ENCODE assay signal across 8 mouse cellular contexts in the genomic region with DNA sequence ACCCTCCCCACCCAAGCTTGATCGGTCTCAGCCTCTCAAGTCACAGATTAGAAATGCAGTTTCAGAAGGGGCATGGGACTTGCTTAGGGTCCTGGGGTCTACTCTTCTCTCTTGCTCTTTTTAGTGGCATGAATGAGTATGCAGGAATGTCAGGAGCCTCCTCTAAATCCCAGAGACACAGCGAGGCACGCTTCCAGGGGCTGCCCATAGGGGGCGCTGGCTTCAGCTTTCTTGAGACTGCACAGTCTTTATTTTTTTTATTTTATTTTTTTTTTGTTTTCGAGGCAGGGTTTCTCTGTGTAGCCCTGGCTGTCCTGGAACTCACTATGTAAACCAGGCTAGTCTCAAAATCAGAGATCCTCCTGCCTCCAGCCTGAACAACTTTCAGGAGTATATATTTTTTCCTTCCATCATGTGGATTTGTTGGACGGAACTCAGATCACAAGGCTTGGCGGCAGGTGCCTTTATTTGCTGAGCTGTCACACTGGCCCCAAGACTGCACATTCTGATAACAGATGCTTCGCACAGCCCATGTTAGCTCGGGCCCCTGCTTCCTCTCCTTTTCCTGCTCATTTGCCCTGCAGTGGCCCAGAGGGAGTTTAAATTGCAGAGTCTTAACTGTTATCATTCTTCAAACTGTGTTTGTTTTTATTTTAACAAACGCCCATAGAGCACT. TPM values are rescaled to one million over a fixed set of nuclear protein-coding genes. Genes with fewer than 3 reads are reported as not detected.
DNase-seq lines count a peak whose midpoint lies in the region; ATAC-seq and TF ChIP-seq lines count a peak whose summit lies in the region.

No protein-coding gene starts in this region.

- peak; percentile 39 to 59 for DNase-seq in adrenal gland, postnatal 36 days
- DNase-seq in adrenal gland, adult 18-20 months (ENCODE audit: low spot score in 2 of 2): no peak
- DNase-seq in left cerebral cortex, adult 18-20 months (ENCODE audit: low spot score in 2 of 2): peak; percentile 52 to 62
- no peak for DNase-seq in left cerebral cortex, postnatal 4 days
- DNase-seq in MN1 (ENCODE audit: low spot score): peak; percentile 71
- peak; percentile 89 for DNase-seq in embryo, embryonic 10.5 days (ENCODE audit: low spot score)
- DNase-seq in lung, postnatal 0 days (ENCODE audit: low spot score): peak; percentile 58
- no peak for DNase-seq in spleen, postnatal 14 days (ENCODE audit: low spot score in 2 of 2)

- WGBS in lung, postnatal 0 days: 19% methylated on average over 10 of the region's 10 CpGs

- no peak for TF ChIP-seq EP300 in lung, postnatal 0 days (IDR thresholded peaks at IDR 0.05)

- 0 out of 2 replicates have a peak, but pooled peaks cover 6% of the 10 kb centered on the region for H3K4me1 ChIP-seq in lung, postnatal 0 days (ENCODE audit: insufficient read depth, low read depth, low read length)

- no peak overlapping the region for H3K9ac ChIP-seq in lung, postnatal 0 days (replicated peaks; ENCODE audit: low read depth)

- no peaks in the 10 kb centered on the region for H3K36me3 ChIP-seq in lung, postnatal 0 days (ENCODE audit: insufficient read depth, low read length)

- intact Hi-C loops in left cerebral cortex, postnatal 4 days (cut with DNase I): no loop called here

- ATAC-seq in lung, postnatal 0 days: no peak

- no peaks in the 10 kb centered on the region for H3K9me3 ChIP-seq in lung, postnatal 0 days (ENCODE audit: low read length)

- no peak overlapping the region for H3K4me2 ChIP-seq in lung, postnatal 0 days (replicated peaks; ENCODE audit: low read depth, low read length)

- H3K4me3 ChIP-seq in lung, postnatal 0 days (ENCODE audit: low read depth, low read length): no peak overlapping the region

- no peak overlapping the region for H3K27ac ChIP-seq in lung, postnatal 0 days (ENCODE audit: low read length)

- peaks cover 16% of the 10 kb centered on the region for H3K27me3 ChIP-seq in lung, postnatal 0 days (replicated peaks; ENCODE audit: insufficient read depth, low read length)

- peak; percentile 72 for TF ChIP-seq CTCF in lung, postnatal 0 days (IDR thresholded peaks at IDR 0.05)

RNA-seq across cellular contexts. Expression of a gene that starts 9.8 kb away (rescaled TPM):
- total RNA-seq in adrenal gland, postnatal 36 days (2021): 10 to 100 TPM; 58.7 to 72.1 TPM
- total RNA-seq in adrenal gland, adult 18-20 months (2021): 10 to 100 TPM; 53.2 to 56.1 TPM
- 10 to 100 TPM; 67.1 to 70.4 TPM for total RNA-seq in left cerebral cortex, adult 18-20 months (2021)
- total RNA-seq in left cerebral cortex, postnatal 4 days (2021): 10 to 100 TPM; 47.9 to 60.5 TPM
- polyA plus RNA-seq in lung, postnatal 0 days (2015; fragmentation: Nextera tagmentation; extraction: Ambion mirVana): 58.4 and 58.9 TPM in 2 replicates

RNA-seq across cellular contexts. Expression of a gene that starts 24.3 kb away (rescaled TPM):
- total RNA-seq in adrenal gland, postnatal 36 days (2021): 1 to 10 TPM; 3.1 to 4.8 TPM
- total RNA-seq in adrenal gland, adult 18-20 months (2021): 1 to 10 TPM; 5.1 to 8.1 TPM
- total RNA-seq in left cerebral cortex, adult 18-20 months (2021): 10 to 100 TPM; 16.2 to 19.6 TPM
- total RNA-seq in left cerebral cortex, postnatal 4 days (2021): 10 to 100 TPM in 1 of 2 experiments, 1 to 10 TPM in 1; 8.6 to 10.2 TPM
- polyA plus RNA-seq in lung, postnatal 0 days (2015; fragmentation: Nextera tagmentation; extraction: Ambion mirVana): not detected in 2 replicates

RNA-seq across cellular contexts. Expression of a gene that starts 50.8 kb away (rescaled TPM):
- total RNA-seq in adrenal gland, postnatal 36 days (2021): 10 to 100 TPM in 1 of 2 experiments, 1 to 10 TPM in 1; 9.8 to 10.8 TPM
- total RNA-seq in adrenal gland, adult 18-20 months (2021): 10 to 100 TPM in 1 of 2 experiments, 1 to 10 TPM in 1; 7.3 to 10.8 TPM
- 100 to 1,000 TPM; 181 to 191 TPM for total RNA-seq in left cerebral cortex, adult 18-20 months (2021)
- total RNA-seq in left cerebral cortex, postnatal 4 days (2021): 100 to 1,000 TPM; 131 to 143 TPM
- polyA plus RNA-seq in lung, postnatal 0 days (2015; fragmentation: Nextera tagmentation; extraction: Ambion mirVana): 15.4 and 16.4 TPM in 2 replicates

RNA-seq across cellular contexts. Expression of a gene that starts 53.2 kb away (rescaled TPM):
- 10 to 100 TPM; 55.3 to 63.1 TPM for total RNA-seq in adrenal gland, postnatal 36 days (2021)
- total RNA-seq in adrenal gland, adult 18-20 months (2021): 10 to 100 TPM; 58.9 to 59.1 TPM
- 10 to 100 TPM; 87.2 to 93.6 TPM for total RNA-seq in left cerebral cortex, adult 18-20 months (2021)
- 10 to 100 TPM; 61.3 to 67.7 TPM for total RNA-seq in left cerebral cortex, postnatal 4 days (2021)
- polyA plus RNA-seq in lung, postnatal 0 days (2015; fragmentation: Nextera tagmentation; extraction: Ambion mirVana): 31.2 and 31.6 TPM in 2 replicates

RNA-seq across cellular contexts. Expression of a gene that starts 53.4 kb away (rescaled TPM):
- 1 to 10 TPM; 2.6 to 4.1 TPM for total RNA-seq in adrenal gland, postnatal 36 days (2021)
- total RNA-seq in adrenal gland, adult 18-20 months (2021): 1 to 10 TPM; 3.5 to 6.2 TPM
- 100 to 1,000 TPM in 1 of 2 experiments, 10 to 100 TPM in 1; 93.8 to 107 TPM for total RNA-seq in left cerebral cortex, adult 18-20 months (2021)
- 10 to 100 TPM; 41.8 to 43.5 TPM for total RNA-seq in left cerebral cortex, postnatal 4 days (2021)
- 1.1 and 1.3 TPM in 2 replicates for polyA plus RNA-seq in lung, postnatal 0 days (2015; fragmentation: Nextera tagmentation; extraction: Ambion mirVana)

Comparison
In these comparisons a context has a peak if more than half of its experiments do, and no peak if none do; other contexts are left out.
1. DNase-seq: peak in adrenal gland, postnatal 36 days (2 of 2), left cerebral cortex, adult 18-20 months (2 of 2), MN1 (single experiment), embryo, embryonic 10.5 days (single experiment) and lung, postnatal 0 days (single experiment); none in adrenal gland, adult 18-20 months (0 of 2), left cerebral cortex, postnatal 4 days (single experiment) and spleen, postnatal 14 days (0 of 2).
2. RNA of a gene that starts 50.8 kb away (total RNA-seq): 181 to 191 TPM in left cerebral cortex, adult 18-20 months and 131 to 143 TPM in left cerebral cortex, postnatal 4 days; 7.3 to 10.8 TPM in adrenal gland, adult 18-20 months and 9.8 to 10.8 TPM in adrenal gland, postnatal 36 days; every median in the first group is over 10 times any median in the second.